Mouse (Mus musculus) embryonic facial prominence, embryonic 12.5 days (tissue): ENCODE measurements around the gene Hebp1. TPM values are rescaled to one million over a fixed set of nuclear protein-coding genes. Genes with fewer than 3 reads are reported as not detected.

Source experiments
- ATAC-seq: fragments of 200-750 bp; cut with Nextera tagmentation; 2 replicates; pipeline ENCODE4 v1.8.0; 2017; ENCODE audit not compliant: insufficient number of reproducible peaks, insufficient read depth, low FRiP score, low TSS enrichment
- H3K27ac ChIP-seq: fragments of 300-500 bp; sonication (generic); 2 replicates; pipeline ENCODE4 v1.5.1; 2016; ENCODE audit warnings: mild to moderate bottlenecking
- H3K27me3 ChIP-seq: fragments of 300-500 bp; sonication (generic); 2 replicates; pipeline ENCODE4 v1.6.1; 2016; ENCODE audit warnings: mild to moderate bottlenecking, moderate library complexity
- H3K36me3 ChIP-seq: fragments of 300-500 bp; sonication (generic); 2 replicates; pipeline ENCODE4 v1.6.1; 2016; ENCODE audit warnings: mild to moderate bottlenecking
- H3K4me1 ChIP-seq: fragments of 300-500 bp; sonication (generic); 2 replicates; pipeline ENCODE4 v1.6.1; 2016
- H3K4me2 ChIP-seq: fragments of 300-500 bp; sonication (generic); replicated peaks from 2 replicates; pipeline ENCODE4 v1.6.1; 2016; ENCODE audit warnings: mild to moderate bottlenecking, moderate library complexity
- H3K4me3 ChIP-seq: fragments of 300-500 bp; sonication (generic); 2 replicates; pipeline ENCODE4 v1.5.1; 2016; ENCODE audit warnings: mild to moderate bottlenecking
- H3K9ac ChIP-seq: fragments of 300-500 bp; sonication (generic); 2 replicates; pipeline ENCODE4 v1.6.1; 2016; ENCODE audit warnings: mild to moderate bottlenecking, moderate library complexity
- H3K9me3 ChIP-seq: fragments of 300-500 bp; sonication (generic); 2 replicates; pipeline ENCODE4 v1.6.1; 2016; ENCODE audit warnings: mild to moderate bottlenecking, moderate library complexity
- WGBS: fragments of 180-500 bp; shearing (Covaris S2); methylation state at CpG from one replicate; pipeline ENCODE4 v1.1.7; 2016; 5-methylcytosine and 5-hydroxymethylcytosine counted together
- polyA plus RNA-seq: library from polyadenylated mRNA; unstranded; fragments of >200 nt; fragmentation: Nextera tagmentation; extraction: Ambion mirVana; gene quantifications from 2 replicates; pipeline ENCODE4 v1.2.1, GENCODE M21; 2016

Hebp1 gene
- 6.8 and 7.3 TPM in 2 replicates for polyA plus RNA-seq

- Histone ChIP-seq H3K4me2 (peak within 1 kb of the TSS; percentile 75), H3K27me3 (no peaks in the 10 kb centered on the region), H3K9me3 (no peaks in the 10 kb centered on the region), H3K4me1 (peaks cover 10% of the 10 kb centered on the region), H3K4me3 (peak within 1 kb of the TSS; percentile 90), H3K27ac (no peak within 1 kb of the TSS), H3K9ac (peak within 1 kb of the TSS; percentile 77), H3K36me3 (no peaks in the 10 kb centered on the region)
- peak; percentile 80 for ATAC-seq
- under 1% methylated on average over 52 of the region's 52 CpGs for WGBS
Observed at GRCm38 (mm10) chr6:135197921-135198532, at the start of gene Hebp1, which contains the start of gene Fam234b. Hebp1 (minus strand) TSS chr6:135198022. Fam234b (plus strand) TSS chr6:135197977.

- no peak for ATAC-seq
- Histone ChIP-seq H3K4me1 (peaks cover 10% of the 10 kb centered on the region; the same call in 1 of the 2 replicates), H3K9ac (no peak overlapping the region), H3K4me2 (no peak overlapping the region), H3K27me3 (0 out of 2 replicates have a peak, but pooled peaks cover 5% of the 10 kb centered on the region), H3K27ac (no peak overlapping the region), H3K36me3 (no peaks in the 10 kb centered on the region), H3K9me3 (no peaks in the 10 kb centered on the region), H3K4me3 (no peak overlapping the region)
- WGBS, result 73% methylated on average over 8 of the region's 8 CpGs
Observed at GRCm38 (mm10) chr6:135245586-135245985, 47.8 kb upstream of the Hebp1 start.

- H3K27ac ChIP-seq, result no peak overlapping the region
- H3K36me3 ChIP-seq, result 0 out of 2 replicates have a peak, but pooled peaks cover under 1% of the 10 kb centered on the region
- no peak for ATAC-seq
- no peak overlapping the region for H3K4me3 ChIP-seq
- WGBS, result 93% methylated on average over 8 of the region's 8 CpGs
- no peaks in the 10 kb centered on the region for H3K27me3 ChIP-seq
- no peak overlapping the region for H3K9ac ChIP-seq
- no peak overlapping the region for H3K4me2 ChIP-seq
- no peaks in the 10 kb centered on the region for H3K9me3 ChIP-seq
- H3K4me1 ChIP-seq, result peaks cover 3% of the 10 kb centered on the region; the same call in 1 of the 2 replicates
Observed at GRCm38 (mm10) chr6:135240361-135240760, 42.5 kb upstream of the Hebp1 start.

DNA sequence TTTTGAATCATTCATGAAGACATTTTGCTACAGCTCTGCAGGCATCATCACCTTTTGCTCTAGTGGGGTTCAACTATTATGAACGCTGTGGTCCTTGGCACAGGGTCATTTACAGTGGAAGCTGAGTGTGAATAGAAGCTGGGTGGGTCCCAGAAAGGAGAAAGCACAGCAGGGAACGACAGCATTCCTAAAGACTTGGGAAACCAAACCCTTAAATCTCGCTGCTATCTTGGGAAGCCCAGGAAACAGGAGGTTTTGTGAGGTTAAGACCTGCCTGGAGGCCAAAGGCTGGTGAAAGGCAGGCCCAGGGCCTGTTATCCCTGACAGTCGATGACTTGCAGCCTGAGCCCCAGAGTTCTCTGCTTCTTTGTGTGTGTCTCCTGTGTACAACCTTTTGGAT is 40.4 kb upstream of the Hebp1 start:
- no peak overlapping the region for H3K4me2 ChIP-seq
- ATAC-seq, result no peak

GRCm38 (mm10) chr6:135237326-135237725 is 39.5 kb upstream of the Hebp1 start:
- H3K4me3 ChIP-seq, result no peak overlapping the region

More for the DNA sequence above, 40.4 kb upstream of the Hebp1 start:
- Histone ChIP-seq H3K4me1 (peaks cover 3% of the 10 kb centered on the region; the same call in 1 of the 2 replicates), H3K9ac (no peak overlapping the region), H3K27ac (no peak overlapping the region), H3K4me3 (no peak overlapping the region), H3K27me3 (no peaks in the 10 kb centered on the region), H3K9me3 (no peaks in the 10 kb centered on the region), H3K36me3 (peaks cover 4% of the 10 kb centered on the region; the same call in 1 of the 2 replicates)
- 47% methylated on average over 4 of the region's 4 CpGs for WGBS

GRCm38 (mm10) chr6:135236576-135236975 is 38.8 kb upstream of the Hebp1 start:
- Histone ChIP-seq H3K27me3 (no peaks in the 10 kb centered on the region), H3K4me1 (peaks cover 3% of the 10 kb centered on the region; the same call in 1 of the 2 replicates), H3K36me3 (peaks cover 10% of the 10 kb centered on the region; the same call in 1 of the 2 replicates), H3K9ac (no peak overlapping the region), H3K4me2 (no peak overlapping the region), H3K27ac (no peak overlapping the region), H3K9me3 (no peaks in the 10 kb centered on the region), H3K4me3 (no peak overlapping the region)
- 90% methylated on average over 3 of the region's 3 CpGs for WGBS
- no peak for ATAC-seq

More at GRCm38 (mm10) chr6:135237326-135237725, 39.5 kb upstream of the Hebp1 start:
- H3K9ac ChIP-seq, result no peak overlapping the region
- H3K9me3 ChIP-seq, result no peaks in the 10 kb centered on the region
- peaks cover 6% of the 10 kb centered on the region; the same call in 1 of the 2 replicates for H3K36me3 ChIP-seq
- H3K4me1 ChIP-seq, result peaks cover 3% of the 10 kb centered on the region; the same call in 1 of the 2 replicates
- WGBS, result 82% methylated on average over 14 of the region's 14 CpGs
- H3K27ac ChIP-seq, result no peak overlapping the region
- H3K27me3 ChIP-seq, result no peaks in the 10 kb centered on the region
- no peak overlapping the region for H3K4me2 ChIP-seq
- ATAC-seq, result no peak

DNA sequence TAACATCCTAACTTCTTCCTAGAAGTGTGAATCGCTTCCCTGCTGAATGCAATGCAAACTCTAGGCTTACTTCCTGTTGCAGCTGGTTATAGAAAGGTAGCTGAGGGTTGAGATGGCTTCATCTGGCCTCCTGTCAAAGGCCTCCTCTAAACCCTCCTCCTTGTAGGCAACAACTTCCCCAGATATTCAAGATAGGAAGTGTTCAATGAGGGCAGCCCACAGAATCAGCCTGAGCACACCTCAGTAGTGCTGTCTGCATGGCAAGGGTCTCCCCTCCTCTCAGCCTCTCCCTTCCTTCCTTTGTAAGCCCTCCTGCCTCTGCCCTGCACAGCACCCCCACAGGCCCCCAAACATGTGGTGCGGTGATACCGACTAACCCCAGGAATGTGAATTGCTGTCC is 37.9 kb upstream of the Hebp1 start:
- Histone ChIP-seq H3K4me3 (no peak overlapping the region), H3K9ac (no peak overlapping the region), H3K36me3 (peaks cover 10% of the 10 kb centered on the region; the same call in 1 of the 2 replicates), H3K4me2 (no peak overlapping the region), H3K27ac (no peak overlapping the region), H3K27me3 (no peaks in the 10 kb centered on the region), H3K9me3 (no peaks in the 10 kb centered on the region), H3K4me1 (no peaks in the 10 kb centered on the region)
- ATAC-seq, result no peak
- WGBS, result 89% methylated on average over 3 of the region's 3 CpGs

DNA sequence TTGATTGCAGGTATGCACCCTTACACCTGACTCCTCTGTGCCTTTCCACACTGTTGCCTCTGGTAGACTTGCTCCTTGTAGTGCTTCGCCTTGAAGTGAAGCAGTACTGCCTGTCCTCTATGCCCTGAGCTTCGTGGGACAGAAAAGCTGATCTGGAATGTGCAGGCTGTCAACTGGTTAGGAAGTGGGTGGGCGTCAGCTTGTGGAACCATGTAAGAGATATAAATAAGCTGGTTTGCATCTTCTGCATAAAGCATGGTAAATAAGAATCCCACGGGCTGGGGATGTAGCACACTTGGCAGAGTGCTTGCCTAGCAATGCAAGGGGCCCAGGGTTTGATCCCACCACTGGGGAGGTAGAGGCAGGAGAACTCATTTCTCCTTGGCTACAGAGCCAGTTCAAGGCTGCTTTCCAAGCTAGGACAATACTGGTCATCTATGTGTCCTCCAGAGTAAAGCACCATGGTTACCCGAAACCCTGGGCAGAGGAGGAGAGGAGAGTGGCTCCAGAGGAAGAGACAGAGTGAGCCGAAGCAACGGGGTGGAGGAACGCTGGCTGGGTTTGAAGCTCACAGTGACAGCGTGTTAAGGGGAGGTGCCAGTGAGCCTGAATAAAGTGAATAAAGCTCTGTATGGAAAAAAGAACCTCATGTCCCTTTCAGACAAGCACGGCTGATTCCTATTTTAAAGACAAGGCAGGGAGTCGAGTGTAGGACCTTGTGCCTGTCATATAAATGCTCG is 34.8 kb upstream of the Hebp1 start:
- 80% methylated on average over 12 of the region's 12 CpGs for WGBS
- ATAC-seq, result no peak
- Histone ChIP-seq H3K27me3 (no peaks in the 10 kb centered on the region), H3K4me2 (no peak overlapping the region), H3K9me3 (no peaks in the 10 kb centered on the region), H3K9ac (no peak overlapping the region), H3K36me3 (peaks cover 10% of the 10 kb centered on the region; the same call in 1 of the 2 replicates), H3K4me3 (no peak overlapping the region), H3K4me1 (0 out of 2 replicates have a peak, but pooled peaks cover 2% of the 10 kb centered on the region), H3K27ac (no peak overlapping the region)

GRCm38 (mm10) chr6:135230586-135230985 is 32.8 kb upstream of the Hebp1 start:
- 87% methylated on average over 6 of the region's 6 CpGs for WGBS
- Histone ChIP-seq H3K27me3 (no peaks in the 10 kb centered on the region), H3K9me3 (no peaks in the 10 kb centered on the region), H3K36me3 (peaks cover 10% of the 10 kb centered on the region; the same call in 1 of the 2 replicates), H3K4me2 (no peak overlapping the region), H3K27ac (no peak overlapping the region), H3K4me3 (no peak overlapping the region), H3K4me1 (0 out of 2 replicates have a peak, but pooled peaks cover 2% of the 10 kb centered on the region), H3K9ac (no peak overlapping the region)
- no peak for ATAC-seq

- Histone ChIP-seq H3K4me1 (peaks cover 8% of the 10 kb centered on the region), H3K4me2 (no peak overlapping the region), H3K27me3 (no peaks in the 10 kb centered on the region), H3K9ac (no peak overlapping the region), H3K9me3 (no peaks in the 10 kb centered on the region), H3K36me3 (0 out of 2 replicates have a peak, but pooled peaks cover 6% of the 10 kb centered on the region), H3K4me3 (no peak overlapping the region), H3K27ac (no peak overlapping the region)
- no peak for ATAC-seq
- WGBS, result 51% methylated on average over 10 of the region's 10 CpGs
Observed at GRCm38 (mm10) chr6:135228465-135228941, 30.7 kb upstream of the Hebp1 start.

DNA sequence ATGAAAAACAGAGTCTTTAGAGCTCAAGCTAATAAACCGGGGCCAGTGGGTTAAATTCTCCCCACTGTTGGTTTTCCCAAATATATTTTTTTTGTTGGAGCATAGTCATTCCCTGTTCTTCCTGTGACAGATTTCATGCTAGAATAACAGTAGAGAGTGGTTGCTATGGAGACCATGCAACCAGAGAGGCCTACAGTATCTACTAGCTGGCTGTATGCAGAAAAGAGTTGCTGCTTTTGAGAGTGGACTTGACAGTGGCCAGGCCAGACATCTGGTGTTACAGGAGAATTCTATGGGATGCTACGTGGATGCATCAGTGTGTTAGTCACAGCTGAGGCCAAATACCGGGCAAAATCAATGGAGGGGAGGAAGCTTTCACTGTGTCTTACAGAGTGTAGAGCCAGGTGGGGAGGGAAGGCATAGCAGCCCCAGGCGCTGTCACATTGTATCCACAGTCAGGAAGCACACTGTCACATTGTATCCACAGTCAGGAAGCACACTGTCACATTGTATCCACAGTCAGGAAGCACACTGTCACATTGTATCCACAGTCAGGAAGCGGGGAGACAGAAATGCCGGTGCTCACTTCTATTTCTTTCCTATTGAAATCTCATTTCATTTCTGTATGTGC is 26.1 kb upstream of the Hebp1 start:
- H3K27me3 ChIP-seq, result no peaks in the 10 kb centered on the region
- peak overlapping the region; percentile 57; the same call in 1 of the 2 replicates for H3K27ac ChIP-seq
- no peak for ATAC-seq
- peaks cover 12% of the 10 kb centered on the region for H3K4me1 ChIP-seq
- H3K4me3 ChIP-seq, result no peak overlapping the region
- H3K9ac ChIP-seq, result no peak overlapping the region
- 52% methylated on average over 6 of the region's 6 CpGs for WGBS
- 0 out of 2 replicates have a peak, but pooled peaks cover 9% of the 10 kb centered on the region for H3K36me3 ChIP-seq
- H3K4me2 ChIP-seq, result no peak overlapping the region
- H3K9me3 ChIP-seq, result no peaks in the 10 kb centered on the region
